ENCODE assay signal across 28 mouse cellular contexts in genomic region chr13:29192697-29193096, GRCm38 (mm10).
DNase-seq lines count a peak whose midpoint lies in the region; ATAC-seq and TF ChIP-seq lines count a peak whose summit lies in the region.
"Had no signal": no experiment of that assay in that cellular context is flagged by ENCODE, and none has a peak within 500 bp of the region (broad histone marks: within the 10 kb centered on the region; RNA-seq: fewer than 3 reads in every experiment).

No protein-coding gene starts in this region.

- no peak overlapping the region for H3K9ac ChIP-seq in lung, embryonic 14.5 days
- H3K9ac ChIP-seq in heart, postnatal 0 days (replicated peaks; ENCODE audit: low read depth, low read length), result no peak overlapping the region
- H3K9ac ChIP-seq: embryonic facial prominence, embryonic 15.5 days; forebrain, embryonic 12.5 days; forebrain, postnatal 0 days; hindbrain, embryonic 13.5 days; liver, embryonic 15.5 days had no signal

- TF ChIP-seq CTCF in lung, embryonic 14.5 days (IDR thresholded peaks at IDR 0.05; ENCODE audit: low read depth), result no peak
- no peak for TF ChIP-seq CTCF in heart, postnatal 0 days (IDR thresholded peaks at IDR 0.05; ENCODE audit: low read depth)

- peak; percentile 89 for DNase-seq in heart, adult 11 months
- DNase-seq in heart, postnatal 25 days (ENCODE audit: low spot score), result no peak
- peak; percentile 65 for DNase-seq in lung, embryonic 14.5 days
- no peak for DNase-seq in lung, postnatal 25 days (ENCODE audit: low spot score)
- peak; percentile 59 for DNase-seq in adipocyte (ENCODE audit: low spot score)
- peak; percentile 33 for DNase-seq in heart, postnatal 0 days (ENCODE audit: low spot score)
- DNase-seq in adrenal gland, adult 18-20 months (ENCODE audit: low spot score in 2 of 2), result no peak
- no peak for DNase-seq in right cerebral cortex, postnatal 4 days
- DNase-seq: adrenal gland, postnatal 10 days; cerebellum, adult 8-10 months; cerebellum, postnatal 25 days; forebrain, postnatal 0 days; kidney, adult 9 months; kidney, postnatal 10 days; layer of hippocampus, postnatal 36 days; liver; midbrain, embryonic 14.5 days; retina, postnatal 1 day; right cerebral cortex, postnatal 14 days; thymus, postnatal 14 days had no signal

- no peaks in the 10 kb centered on the region for H3K9me3 ChIP-seq in lung, embryonic 14.5 days (ENCODE audit: low read depth, low read length)
- H3K9me3 ChIP-seq in heart, postnatal 0 days (replicated peaks; ENCODE audit: control insufficient read depth, low read length), result no peaks in the 10 kb centered on the region
- H3K9me3 ChIP-seq: embryonic facial prominence, embryonic 10.5 days; embryonic facial prominence, embryonic 15.5 days; forebrain, embryonic 12.5 days; hindbrain, embryonic 13.5 days; liver, embryonic 15.5 days had no signal

- intact Hi-C loops in heart, postnatal 25 days (cut with DNase I), result no loop called here

- H3K27me3 ChIP-seq in lung, embryonic 14.5 days (ENCODE audit: insufficient read depth, low read length), result no peaks in the 10 kb centered on the region
- H3K27me3 ChIP-seq in heart, postnatal 0 days (ENCODE audit: control insufficient read depth, insufficient read depth, low read length), result no peaks in the 10 kb centered on the region
- H3K27me3 ChIP-seq: CH12.LX; embryonic facial prominence, embryonic 15.5 days; forebrain, embryonic 12.5 days; hindbrain, embryonic 13.5 days; liver, embryonic 15.5 days had no signal

- H3K4me3 ChIP-seq in lung, embryonic 14.5 days (ENCODE audit: low read depth, low read length), result no peak overlapping the region
- H3K4me3 ChIP-seq in heart, postnatal 0 days (ENCODE audit: low read depth, low read length), result no peak overlapping the region
- H3K4me3 ChIP-seq: embryonic facial prominence, embryonic 10.5 days; embryonic facial prominence, embryonic 15.5 days; forebrain, embryonic 12.5 days; hindbrain, embryonic 13.5 days; liver, embryonic 15.5 days had no signal

- ATAC-seq in lung, embryonic 14.5 days (ENCODE audit: insufficient read depth), result 0 out of 2 replicates have a peak, but pooled peaks have one; percentile 47
- ATAC-seq in heart, postnatal 0 days (ENCODE audit: insufficient read depth, low read depth), result peak; percentile 22; the same call in 1 of the 2 replicates
- ATAC-seq: activated CD4-positive, CD25-positive, alpha-beta regulatory T cell, adult 4 months; forebrain, postnatal 0 days; intestine, postnatal 0 days had no signal

- no peak overlapping the region; the same call in 1 of the 2 replicates for H3K27ac ChIP-seq in lung, embryonic 14.5 days (ENCODE audit: low read depth)
- H3K27ac ChIP-seq in heart, postnatal 0 days (ENCODE audit: low read depth), result peak overlapping the region; percentile 88
- H3K27ac ChIP-seq: embryonic facial prominence, embryonic 10.5 days; embryonic facial prominence, embryonic 15.5 days; forebrain, embryonic 12.5 days; hindbrain, embryonic 13.5 days; liver, embryonic 15.5 days had no signal

- WGBS in lung, embryonic 14.5 days, result 57% methylated on average over 3 of the region's 3 CpGs
- 21% methylated on average over 3 of the region's 3 CpGs for WGBS in heart, postnatal 0 days

- peak; percentile 59 for TF ChIP-seq EP300 in heart, postnatal 0 days (IDR thresholded peaks at IDR 0.05; ENCODE audit: low read depth)

- no peaks in the 10 kb centered on the region for H3K4me1 ChIP-seq in lung, embryonic 14.5 days (ENCODE audit: insufficient read depth)
- peaks cover 9% of the 10 kb centered on the region for H3K4me1 ChIP-seq in heart, postnatal 0 days (ENCODE audit: control insufficient read depth, insufficient read depth)
- H3K4me1 ChIP-seq: liver, embryonic 15.5 days had no signal

- no peaks in the 10 kb centered on the region for H3K36me3 ChIP-seq in lung, embryonic 14.5 days (ENCODE audit: insufficient read depth)
- no peaks in the 10 kb centered on the region for H3K36me3 ChIP-seq in heart, postnatal 0 days (replicated peaks; ENCODE audit: control insufficient read depth, insufficient read depth, low read length)
- H3K36me3 ChIP-seq: embryonic facial prominence, embryonic 10.5 days; embryonic facial prominence, embryonic 15.5 days; forebrain, embryonic 12.5 days; hindbrain, embryonic 13.5 days; liver, embryonic 15.5 days had no signal

- H3K4me2 ChIP-seq in lung, embryonic 14.5 days, result no peak overlapping the region
- no peak overlapping the region for H3K4me2 ChIP-seq in heart, postnatal 0 days (ENCODE audit: low read depth, low read length)
- H3K4me2 ChIP-seq: embryonic facial prominence, embryonic 15.5 days; forebrain, embryonic 12.5 days; hindbrain, embryonic 13.5 days; liver, embryonic 15.5 days had no signal

Comparison
In these comparisons a context has a peak if more than half of its experiments do, and no peak if none do; other contexts are left out.
1. DNase-seq: peak in heart, adult 11 months (single experiment), lung, embryonic 14.5 days (single experiment), adipocyte (single experiment) and heart, postnatal 0 days (single experiment); none in heart, postnatal 25 days (single experiment), lung, postnatal 25 days (single experiment), adrenal gland, adult 18-20 months (0 of 2) and right cerebral cortex, postnatal 4 days (single experiment).